Mouse (Mus musculus): ENCODE measurements around the gene Olfr1247. TPM values are rescaled to one million over a fixed set of nuclear protein-coding genes. Genes with fewer than 3 reads are reported as not detected.
"Not testable (repeated sequence)": the region's sequence is repeated elsewhere in the genome, so short reads cannot be mapped to it uniquely, and the experiment has no call there.

The Olfr1247 gene
- under 1 TPM in 1 of 2 experiments, not detected in 1; 0.18 TPM for polyA plus RNA-seq (2017; shearing (Covaris generic))

GRCm38 (mm10) chr2:89614030-89614429 is at the start of gene Olfr1247:
TSS of gene Olfr1247 (minus strand) at chr2:89614130.
- no peak for ATAC-seq

GRCm38 (mm10) chr2:89661367-89661766 is 47.4 kb upstream of the Olfr1247 start, which contains the start of gene Olfr1250:
TSS of gene Olfr1250 (minus strand) at chr2:89661467.
- ATAC-seq: no peak

GRCm38 (mm10) chr2:89634883-89635282 is 21.0 kb upstream of the Olfr1247 start, which contains the start of gene Olfr1249:
TSS of gene Olfr1249 (minus strand) at chr2:89634983.
- ATAC-seq: no peak

GRCm38 (mm10) chr2:89618145-89618544 is 4.2 kb upstream of the Olfr1247 start, which contains the start of gene Olfr1248:
TSS of gene Olfr1248 (minus strand) at chr2:89618245.
- not testable (repeated sequence) for ATAC-seq

- no peak for ATAC-seq
These were observed 20.9 kb downstream of the Olfr1247 start, which contains the start of gene Olfr1246 for GRCm38 (mm10) chr2:89593057-89593456. TSS of gene Olfr1246 (minus strand) at chr2:89593157.

- no peak for ATAC-seq
These were observed 35.6 kb downstream of the Olfr1247 start, which contains the start of gene Olfr1245 for GRCm38 (mm10) chr2:89578347-89578746. TSS of gene Olfr1245 (minus strand) at chr2:89578447.

- ATAC-seq: not testable (repeated sequence)
These were observed 51.2 kb downstream of the Olfr1247 start for GRCm38 (mm10) chr2:89562706-89563105.

Other genes starting within 250 kb of the Olfr1247 start
- gene Olfr1234, start 249.3 kb downstream of the Olfr1247 start, polyA plus RNA-seq (2017; shearing (Covaris generic)): not detected
- not detected for gene Olfr1238, start 204.5 kb downstream of the Olfr1247 start, polyA plus RNA-seq (2017; shearing (Covaris generic))
- not detected for gene Olfr1239, start 193.7 kb downstream of the Olfr1247 start, polyA plus RNA-seq (2017; shearing (Covaris generic))
- gene Olfr1240, start 171.1 kb downstream of the Olfr1247 start, polyA plus RNA-seq (2017; shearing (Covaris generic)): not detected
- not detected for gene Olfr1241, start 127.0 kb downstream of the Olfr1247 start, polyA plus RNA-seq (2017; shearing (Covaris generic))
- not detected for gene Olfr1242, start 115.8 kb downstream of the Olfr1247 start, polyA plus RNA-seq (2017; shearing (Covaris generic))
- gene Olfr1243, start 82.6 kb downstream of the Olfr1247 start, polyA plus RNA-seq (2017; shearing (Covaris generic)): not detected
- not detected for gene Olfr1245, start 35.7 kb downstream of the Olfr1247 start, polyA plus RNA-seq (2017; shearing (Covaris generic))
- not detected for gene Olfr1246, start 21.0 kb downstream of the Olfr1247 start, polyA plus RNA-seq (2017; shearing (Covaris generic))
- not detected for gene Olfr1248, start 4.1 kb upstream of the Olfr1247 start, polyA plus RNA-seq (2017; shearing (Covaris generic))
- gene Olfr1249, start 20.9 kb upstream of the Olfr1247 start, polyA plus RNA-seq (2017; shearing (Covaris generic)): not detected
- not detected for gene Olfr1250, start 47.3 kb upstream of the Olfr1247 start, polyA plus RNA-seq (2017; shearing (Covaris generic))
- gene Olfr1251, start 57.8 kb upstream of the Olfr1247 start, polyA plus RNA-seq (2017; shearing (Covaris generic)): not detected
- gene Olfr1252, start 110.9 kb upstream of the Olfr1247 start, polyA plus RNA-seq (2017; shearing (Covaris generic)): not detected
- gene Olfr1253, start 143.0 kb upstream of the Olfr1247 start, polyA plus RNA-seq (2017; shearing (Covaris generic)): not detected
- gene Olfr1254, start 179.5 kb upstream of the Olfr1247 start, polyA plus RNA-seq (2017; shearing (Covaris generic)): not detected
- not detected for gene Olfr1255, start 197.9 kb upstream of the Olfr1247 start, polyA plus RNA-seq (2017; shearing (Covaris generic))
- gene Olfr1256, start 227.4 kb upstream of the Olfr1247 start, polyA plus RNA-seq (2017; shearing (Covaris generic)): not detected
- not detected for gene Olfr48, start 234.1 kb upstream of the Olfr1247 start, polyA plus RNA-seq (2017; shearing (Covaris generic))

Data from activated CD4-positive, CD25-positive, alpha-beta regulatory T cell, adult 4 months (primary cell).